Mouse (Mus musculus) left cerebral cortex, adult 11 months (tissue): Measurements from ENCODE around the gene Ddx54.
A peak's percentile ranks its signal among the peaks of the same experiment; 100 is the strongest.

ENCODE experiments used
- DNase-seq: peaks from one replicate; pipeline ENCODE4 v3.0.0; 2022; ENCODE audit warnings: low spot score

Ddx54 gene

DNA sequence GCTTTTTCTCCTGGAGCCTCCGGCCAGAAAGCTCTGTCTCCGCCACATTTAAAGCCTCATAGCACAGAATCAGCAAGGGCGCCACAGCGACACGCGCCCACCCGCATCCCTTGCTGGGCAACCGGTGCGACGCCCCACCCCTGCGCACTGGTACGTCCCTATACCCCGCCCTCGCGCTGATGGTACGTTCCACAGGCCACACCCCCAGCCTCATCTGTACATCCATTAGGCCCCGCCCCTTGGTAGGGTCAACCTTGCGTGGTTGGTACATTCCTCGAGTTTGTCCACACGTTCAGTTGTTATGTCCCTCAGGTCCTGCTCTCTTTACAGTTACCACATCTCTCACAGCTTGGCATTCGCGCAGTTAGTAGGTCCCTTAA lies at the start of gene Ddx54, which contains the start of gene Rita1:
Ddx54 (plus strand) TSS at position 298 of the 380 bp plus-strand sequence.
Rita1 (minus strand) TSS at position 148 of the 380 bp plus-strand sequence.
- peak; percentile 99 for DNase-seq

DNA sequence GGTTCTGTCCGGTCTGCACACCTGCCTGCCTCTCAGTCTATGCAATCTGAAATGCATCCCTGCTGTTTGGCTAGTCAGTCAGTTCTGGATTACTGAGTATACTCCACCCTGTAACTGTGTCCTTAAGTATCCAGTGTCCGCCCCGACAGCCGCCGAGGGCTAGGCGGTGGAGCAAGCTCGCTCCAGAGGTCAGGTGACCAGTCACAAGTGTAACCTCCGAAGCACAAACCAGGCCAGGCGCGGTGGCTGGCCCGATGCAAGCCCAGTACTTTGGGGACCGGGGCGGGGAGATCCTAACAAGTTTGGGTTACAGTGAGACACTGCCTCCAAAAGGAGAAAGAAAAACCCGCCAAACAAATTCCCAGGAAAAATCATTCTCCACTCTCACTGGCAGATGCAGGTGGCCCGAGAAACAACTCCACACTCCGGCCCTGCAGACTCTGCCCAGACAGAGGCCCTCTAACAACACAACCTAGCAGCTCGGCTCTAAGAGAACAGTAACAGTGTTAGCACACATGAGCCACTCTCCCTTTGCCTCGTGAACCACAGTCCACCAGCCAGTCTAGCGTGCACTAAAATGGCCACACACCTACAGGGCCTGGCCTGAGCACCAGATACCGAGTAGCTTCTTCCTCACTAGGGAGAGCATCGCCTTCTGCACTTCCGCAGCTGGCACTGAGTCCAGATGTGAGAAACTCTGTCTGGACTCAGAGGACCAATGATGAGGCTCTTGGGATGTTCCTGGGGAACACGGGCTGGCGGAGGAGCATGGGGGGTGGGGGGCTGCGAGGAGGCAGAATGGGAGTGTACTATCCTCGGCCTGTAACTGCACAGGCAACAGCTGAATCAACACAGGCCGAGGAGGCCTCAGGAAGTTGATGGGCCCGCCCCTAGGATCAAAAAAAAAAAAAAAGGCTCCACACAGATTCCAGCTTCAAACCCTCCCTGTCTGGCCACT lies 49.3 kb upstream of the Ddx54 start:
- no peak for DNase-seq

DNA sequence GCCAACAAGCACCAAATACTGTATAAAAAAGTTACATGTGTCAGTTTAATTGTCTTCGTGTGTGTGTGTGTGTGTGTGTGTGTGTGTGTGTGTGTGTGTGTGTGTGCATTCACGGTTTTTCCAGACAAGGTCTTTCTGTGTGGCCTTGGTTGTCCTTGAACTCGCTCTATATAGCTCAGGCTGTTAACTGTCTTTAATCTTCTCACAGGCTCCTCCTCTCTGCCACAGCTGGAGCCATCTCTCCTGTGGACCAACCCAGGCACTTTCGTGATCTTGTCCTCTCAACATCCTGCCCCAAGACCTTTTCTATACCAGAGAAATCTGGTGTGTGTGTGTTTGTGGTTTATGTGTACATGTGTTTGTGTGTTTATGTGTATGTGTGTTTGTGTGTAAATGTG lies 48.6 kb upstream of the Ddx54 start:
- no peak for DNase-seq

DNA sequence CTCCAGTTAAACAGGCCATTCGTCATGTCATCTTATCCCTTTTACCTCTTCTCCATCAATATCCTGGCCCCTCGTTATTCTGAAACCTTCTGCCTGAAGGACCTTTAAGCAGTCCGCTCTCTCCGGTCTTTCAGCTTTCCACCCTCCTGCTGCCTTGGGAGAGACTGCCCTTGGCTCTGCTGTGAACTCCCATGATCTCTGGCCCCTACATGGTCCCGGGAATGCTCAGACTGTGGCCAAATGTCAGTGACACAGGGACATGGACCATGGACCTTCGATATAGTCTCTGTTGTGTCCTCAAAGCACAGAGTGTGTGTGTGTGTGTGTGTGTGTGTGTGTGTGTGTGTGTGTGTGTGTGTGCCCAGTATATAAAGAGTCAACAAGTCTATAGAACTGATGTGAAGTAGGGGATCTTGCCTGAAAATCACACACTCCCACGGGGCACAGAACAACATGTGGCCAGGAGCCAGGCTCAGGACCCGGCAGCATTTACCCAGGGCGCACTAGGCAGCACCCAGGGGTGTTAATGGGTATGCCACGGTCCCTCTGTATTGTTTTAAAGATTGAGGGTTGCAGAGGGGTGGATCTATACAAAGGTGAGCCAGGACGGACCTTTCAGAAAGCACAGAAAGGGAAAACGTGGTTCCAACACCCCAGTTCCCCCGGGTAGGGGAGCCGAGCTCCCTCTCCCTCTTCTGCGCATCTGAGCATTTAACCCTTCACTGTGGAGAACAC lies 47.2 kb upstream of the Ddx54 start:
- DNase-seq: no peak

DNA sequence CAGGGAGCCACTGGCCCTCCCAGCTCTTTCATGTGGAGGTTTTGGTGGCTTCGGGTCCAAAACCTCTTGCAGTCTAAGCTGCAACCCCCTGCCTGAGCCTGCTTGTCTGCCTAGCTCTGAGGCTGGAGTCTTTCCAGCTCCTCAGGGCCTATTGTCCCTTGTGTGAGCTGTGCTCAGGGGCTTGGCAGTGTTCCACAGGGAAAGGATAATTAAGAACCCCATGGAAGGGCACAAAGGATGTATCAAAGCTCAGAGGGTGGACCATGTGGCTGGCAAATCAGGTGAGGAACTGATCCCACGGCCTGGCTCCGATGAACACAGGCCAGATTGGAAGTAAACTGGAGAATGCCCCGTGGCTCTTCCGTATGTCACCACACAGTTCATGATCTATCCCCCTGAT lies 46.4 kb upstream of the Ddx54 start:
- no peak for DNase-seq

DNA sequence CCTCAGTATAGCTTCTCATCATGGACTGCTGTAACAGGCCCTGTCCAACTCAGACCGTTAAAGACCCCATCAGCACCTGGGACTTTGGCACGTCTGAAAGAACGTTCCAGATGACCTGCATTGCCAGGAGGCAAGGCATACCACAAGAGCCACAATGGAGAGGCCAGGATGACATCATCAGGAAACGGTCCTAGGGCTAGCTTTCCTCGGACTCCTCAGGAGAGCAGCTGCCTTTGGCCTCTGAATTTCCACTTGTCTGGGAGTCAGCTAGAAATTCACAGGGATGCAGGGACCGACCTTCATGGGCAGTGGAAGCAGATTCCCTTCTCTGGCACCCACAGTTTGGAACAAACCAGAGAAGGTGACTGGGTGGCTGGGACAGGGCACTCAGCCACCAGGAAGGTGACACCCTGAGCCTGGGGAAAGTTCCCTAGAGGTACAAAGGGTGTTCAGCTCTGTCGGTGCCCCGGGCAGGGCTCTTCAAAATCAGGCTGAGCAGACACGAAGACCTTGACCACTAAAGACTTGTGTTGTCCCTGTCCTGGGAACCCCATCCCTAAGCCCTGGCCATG lies 45.8 kb upstream of the Ddx54 start:
- DNase-seq: no peak

DNA sequence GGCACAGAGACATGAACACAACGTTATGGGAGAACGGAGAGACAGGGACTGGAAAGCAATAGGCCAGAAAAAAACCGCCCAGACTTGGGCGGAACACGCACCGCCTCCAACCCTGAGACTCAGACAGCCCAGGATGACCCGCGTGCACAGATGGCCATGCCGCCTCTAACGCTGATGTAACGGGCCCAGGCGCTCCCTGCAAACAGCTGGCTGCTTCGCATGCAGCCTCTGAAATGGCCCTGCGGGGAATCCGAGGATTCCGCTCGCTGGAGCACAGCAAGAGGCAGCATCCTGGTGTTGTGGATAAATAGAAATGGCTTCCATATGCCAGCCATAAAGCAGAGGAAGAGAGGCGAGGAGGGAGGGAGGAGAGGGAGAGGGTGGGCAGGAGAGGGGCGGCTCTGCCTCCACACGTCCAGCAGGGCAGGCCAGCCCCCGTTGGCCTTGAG lies 45.3 kb upstream of the Ddx54 start:
- no peak for DNase-seq

DNA sequence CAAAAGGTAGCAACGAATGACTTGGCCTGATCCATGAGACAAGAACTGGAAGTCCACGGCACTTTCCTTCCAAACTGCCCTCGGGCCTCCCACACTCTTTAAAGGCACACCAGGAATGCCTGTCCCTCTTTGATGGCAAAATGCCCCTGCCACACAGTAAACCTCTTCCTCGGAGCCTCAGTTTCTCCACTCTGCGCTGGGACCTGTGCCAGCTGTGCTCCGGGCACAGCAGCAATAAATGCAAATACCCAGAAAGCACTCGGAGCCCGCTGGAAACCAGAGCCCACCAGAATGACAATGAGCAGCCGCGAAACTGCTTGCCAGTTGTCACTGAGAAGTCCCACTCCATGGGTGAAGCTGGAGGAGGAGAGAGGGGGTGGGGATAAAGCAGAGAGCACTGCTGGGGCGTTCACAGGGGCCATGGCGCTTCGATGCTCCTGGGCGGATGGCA lies 44.8 kb upstream of the Ddx54 start:
- DNase-seq: no peak

DNA sequence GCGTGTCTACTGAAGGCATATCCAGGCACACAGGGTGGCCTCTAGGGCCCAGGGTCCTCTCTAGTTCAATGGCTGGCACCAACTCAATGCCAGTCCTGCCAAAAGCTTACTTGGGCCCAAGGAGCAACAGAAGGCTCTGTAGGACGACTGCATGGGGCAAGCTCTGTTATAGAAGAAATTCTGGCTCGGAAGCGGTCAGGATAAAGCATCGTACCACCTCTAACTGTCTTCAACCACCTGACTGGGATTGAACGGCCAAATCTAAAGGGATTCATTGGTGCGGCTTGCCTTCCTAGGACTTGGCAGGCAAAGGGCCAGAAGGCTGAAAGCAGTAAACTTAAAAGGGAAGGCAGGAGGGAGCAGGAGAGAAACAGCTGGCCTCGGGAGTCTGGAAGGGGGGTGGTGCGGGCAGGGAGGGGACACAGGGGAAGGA lies 44.2 kb upstream of the Ddx54 start:
- DNase-seq: no peak

DNA sequence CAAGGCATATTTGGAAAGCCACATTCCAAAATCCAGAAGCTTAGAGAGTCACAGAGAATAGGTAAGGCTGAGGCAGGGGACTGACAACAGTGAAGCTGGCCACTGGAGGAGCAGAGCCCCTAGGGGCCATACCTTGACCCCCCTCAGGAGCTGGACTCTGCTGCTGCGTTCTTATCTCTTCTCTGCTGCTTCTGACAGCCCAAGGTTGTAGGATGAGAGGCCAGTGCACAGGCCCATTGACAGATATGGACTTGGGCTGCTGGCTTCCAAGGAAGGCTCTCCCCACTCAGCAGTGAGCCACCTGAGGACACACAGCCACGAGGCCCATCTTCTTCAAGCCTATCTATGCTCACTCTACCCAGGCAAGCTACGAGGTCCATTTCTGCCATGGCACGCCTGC lies 43.6 kb upstream of the Ddx54 start:
- DNase-seq: no peak

DNA sequence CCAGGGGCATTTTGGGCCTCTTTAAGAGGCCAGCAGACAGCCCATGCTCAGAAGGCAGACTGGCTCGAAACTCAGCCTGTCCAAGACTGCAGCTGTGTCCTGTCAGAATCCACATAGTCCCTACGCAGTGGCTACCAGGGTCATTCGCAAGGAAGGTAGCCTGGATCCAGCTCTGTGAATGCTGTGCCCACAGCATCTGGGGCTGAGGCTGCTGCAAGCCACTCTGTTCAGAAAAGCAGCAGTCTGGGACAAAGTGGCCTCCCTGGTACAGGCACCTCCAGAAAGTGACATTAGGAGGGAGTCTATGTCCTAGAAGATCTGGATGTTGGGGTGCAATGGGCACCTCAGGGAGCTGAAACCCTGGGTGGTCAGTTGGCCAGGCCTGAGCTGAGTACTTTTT lies 42.7 kb upstream of the Ddx54 start:
- no peak for DNase-seq

DNA sequence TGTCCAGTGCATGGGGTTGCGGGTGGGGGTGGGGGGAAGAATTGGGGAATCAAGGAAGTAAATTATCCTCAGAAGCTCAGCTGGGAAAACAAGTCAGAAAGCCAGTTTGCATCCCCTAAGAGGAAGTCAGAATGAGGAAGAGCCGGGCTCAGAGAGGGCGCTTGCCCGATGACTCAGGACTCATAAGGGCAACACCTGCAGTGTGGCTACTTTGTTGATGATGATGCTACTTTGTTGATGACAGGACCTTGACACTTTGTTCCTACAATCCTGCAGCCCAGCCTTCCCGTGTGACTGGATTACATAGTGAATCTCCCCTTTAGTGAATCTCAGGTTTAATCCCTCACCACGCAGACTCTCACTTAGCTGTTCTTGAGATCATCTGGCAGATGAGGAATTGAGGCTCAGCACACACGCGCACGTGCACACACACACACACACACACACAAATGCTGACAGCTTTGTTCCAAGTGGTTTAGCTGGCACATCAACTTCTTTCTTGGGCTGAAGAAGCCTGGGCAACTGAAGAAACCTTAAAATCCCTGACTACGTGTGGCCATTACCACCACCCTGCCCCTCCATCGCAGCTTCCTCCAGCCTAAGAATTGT lies 42.1 kb upstream of the Ddx54 start:
- DNase-seq: no peak

DNA sequence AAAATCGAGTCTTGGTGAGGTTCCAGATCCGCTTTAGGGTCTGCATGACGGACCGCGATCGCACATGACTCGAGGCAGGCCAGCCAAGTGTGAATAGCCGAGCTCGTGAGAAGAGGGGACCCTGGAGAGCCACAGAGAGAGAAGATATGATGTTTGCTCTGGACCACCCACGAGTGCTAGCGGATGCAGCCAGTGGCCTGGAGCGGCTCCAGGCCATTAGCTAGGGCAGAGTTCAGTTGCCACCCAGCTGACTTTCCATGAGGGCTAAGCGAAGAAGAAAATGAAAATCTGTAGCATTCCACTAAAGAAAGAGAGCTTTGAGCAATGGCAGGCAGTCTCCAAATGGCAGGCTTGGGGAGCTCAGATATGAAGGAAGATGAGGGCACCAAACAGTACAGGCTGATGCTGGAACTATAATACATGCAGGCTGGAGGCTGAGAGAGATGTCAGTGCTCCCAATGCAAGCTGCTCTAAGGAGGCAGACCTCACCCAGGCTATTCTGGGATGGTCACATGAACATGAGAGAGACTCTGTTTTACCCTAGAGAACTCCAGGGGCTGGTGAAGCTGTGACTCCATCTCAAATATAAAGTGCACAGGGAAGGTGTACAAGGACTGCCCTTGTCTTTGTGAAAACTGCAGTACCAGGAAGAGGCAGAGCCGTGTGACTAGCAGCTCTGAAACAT lies 41.3 kb upstream of the Ddx54 start:
- DNase-seq: no peak

DNA sequence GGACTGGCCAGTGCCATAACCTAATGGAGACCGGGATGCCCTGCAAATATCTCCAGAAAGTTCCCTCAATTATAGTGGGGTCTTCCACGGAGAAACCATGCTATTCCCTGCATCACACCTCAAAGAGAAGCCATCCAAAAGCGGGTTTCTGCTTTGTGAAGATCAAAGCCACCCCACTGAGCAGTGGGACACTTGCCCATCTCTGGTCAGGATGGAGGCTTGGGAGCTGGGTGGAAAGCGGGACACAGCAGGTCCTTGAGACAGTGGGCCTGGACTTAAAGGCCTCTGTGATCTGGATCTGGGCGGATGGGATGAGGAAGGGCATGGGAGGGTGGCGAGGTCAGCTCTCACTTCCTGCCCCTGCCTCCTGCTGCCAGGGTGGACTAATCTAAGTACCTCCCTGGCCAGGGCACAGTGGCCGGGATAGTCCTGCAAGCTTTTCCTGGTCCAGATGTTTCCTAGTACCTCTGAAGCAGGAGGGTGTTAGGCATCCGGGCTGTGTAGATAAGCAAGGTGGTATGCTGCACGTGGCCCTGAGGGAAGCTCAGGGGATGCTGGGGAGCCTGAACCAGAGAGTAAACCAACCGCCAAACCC lies 38.0 kb upstream of the Ddx54 start:
- DNase-seq: no peak

DNA sequence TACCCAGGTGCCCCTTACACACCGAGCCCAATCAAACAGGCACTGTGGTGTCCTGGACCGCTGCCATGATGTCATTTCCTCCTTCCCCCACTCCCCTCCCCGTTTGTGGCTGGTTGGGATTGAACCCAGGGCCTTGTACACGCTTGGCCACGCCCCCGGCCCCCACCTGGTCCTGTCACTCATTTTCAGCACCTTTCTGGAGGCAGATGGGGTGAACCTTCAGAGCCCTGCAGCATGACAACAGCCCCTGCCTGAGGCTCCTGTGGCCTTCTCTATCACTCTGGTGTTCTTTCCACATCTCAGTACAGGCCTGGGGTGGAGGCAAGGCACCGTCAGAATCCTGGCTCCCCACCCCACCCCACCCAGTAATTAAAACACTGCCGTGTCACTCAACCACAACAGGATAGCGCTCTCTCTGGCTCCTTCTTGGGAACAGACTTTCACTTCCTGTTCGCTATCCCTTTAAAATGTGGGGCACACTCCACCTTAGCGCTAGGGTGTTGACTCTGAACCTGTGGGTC lies 35.7 kb upstream of the Ddx54 start:
- DNase-seq: no peak

DNA sequence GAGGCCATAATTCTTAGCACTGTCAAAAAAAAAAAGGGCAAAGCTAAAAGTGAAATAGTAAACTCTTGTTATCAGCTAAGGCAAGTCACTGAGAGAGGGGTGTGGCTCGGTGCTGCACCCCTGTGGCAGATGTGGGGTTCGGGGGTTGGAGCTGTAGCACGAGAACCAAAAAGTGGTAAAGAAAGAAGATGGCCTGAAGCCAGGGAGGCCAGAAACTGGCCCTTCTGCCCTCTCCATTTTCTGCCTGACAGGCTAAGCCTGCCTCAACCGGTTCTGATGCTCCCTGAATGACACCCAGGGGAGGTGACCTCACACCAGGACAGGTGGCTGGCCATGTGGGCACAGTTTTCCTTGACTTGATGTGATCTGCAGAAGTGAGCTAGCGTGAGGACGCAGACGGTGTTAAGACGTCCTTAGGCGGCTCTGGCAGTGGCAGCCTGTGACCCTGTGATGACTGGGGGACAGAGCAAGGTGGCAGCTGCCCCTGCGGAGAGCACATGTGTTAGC lies 34.6 kb upstream of the Ddx54 start:
- DNase-seq: no peak

DNA sequence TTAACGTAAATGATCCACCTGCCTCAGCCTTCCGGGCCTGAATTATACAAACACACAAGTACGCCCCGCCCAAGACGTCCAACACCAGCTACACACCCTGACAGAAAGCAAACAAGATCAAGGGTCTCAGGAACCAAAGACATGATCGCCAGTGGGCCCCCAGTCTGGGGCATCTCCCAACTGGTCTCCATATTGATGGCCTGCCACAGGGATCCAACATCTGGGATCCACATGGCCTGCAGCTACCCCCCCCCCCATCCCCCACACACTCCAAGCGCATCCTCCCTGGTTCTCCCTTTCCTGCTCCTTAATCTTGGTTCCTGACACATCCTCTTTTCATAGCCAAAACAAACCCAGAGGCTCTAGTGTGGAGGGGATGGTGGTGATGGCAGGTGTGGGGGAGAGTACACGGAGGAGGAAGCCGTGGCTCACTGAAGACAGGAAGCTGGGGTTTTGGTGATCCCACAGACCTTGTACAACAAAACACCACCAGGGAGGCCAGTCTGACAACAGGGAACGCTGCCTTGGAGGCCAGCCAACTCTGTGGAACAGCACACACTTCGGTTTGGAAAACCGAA lies 33.9 kb upstream of the Ddx54 start:
- no peak for DNase-seq

DNA sequence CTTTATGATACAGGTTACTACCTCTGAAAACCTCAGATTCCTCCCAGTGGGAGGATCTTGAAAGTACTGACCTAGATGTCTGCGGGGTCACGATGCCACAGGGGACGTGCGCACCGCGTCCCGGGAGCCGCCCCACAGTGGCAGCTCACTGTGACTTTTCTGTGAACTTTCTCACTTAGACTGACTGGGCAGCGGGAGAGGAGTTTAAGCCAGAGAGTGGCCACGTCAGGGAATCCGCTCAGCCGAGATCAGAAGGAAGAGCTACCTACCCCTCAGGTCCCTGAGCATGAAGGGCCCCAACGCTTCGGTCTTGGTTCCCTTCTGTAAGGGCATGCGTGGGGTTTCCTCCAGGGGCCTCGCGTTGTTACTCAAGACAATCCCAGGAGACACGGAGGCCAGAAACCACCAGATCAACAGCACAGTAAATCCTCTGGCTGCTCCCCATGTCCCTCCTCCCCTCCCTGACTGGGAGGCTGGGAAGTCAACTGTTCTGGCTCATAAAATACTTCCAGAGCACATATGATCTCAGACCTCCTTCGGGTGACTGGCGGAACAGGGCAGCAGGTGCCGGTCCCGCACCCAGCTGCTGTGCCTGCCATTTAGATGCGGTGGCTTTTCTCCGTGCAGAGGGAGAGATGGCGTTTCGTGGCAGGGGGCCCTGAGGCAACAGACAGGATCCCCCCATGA lies 33.2 kb upstream of the Ddx54 start:
- DNase-seq: no peak

DNA sequence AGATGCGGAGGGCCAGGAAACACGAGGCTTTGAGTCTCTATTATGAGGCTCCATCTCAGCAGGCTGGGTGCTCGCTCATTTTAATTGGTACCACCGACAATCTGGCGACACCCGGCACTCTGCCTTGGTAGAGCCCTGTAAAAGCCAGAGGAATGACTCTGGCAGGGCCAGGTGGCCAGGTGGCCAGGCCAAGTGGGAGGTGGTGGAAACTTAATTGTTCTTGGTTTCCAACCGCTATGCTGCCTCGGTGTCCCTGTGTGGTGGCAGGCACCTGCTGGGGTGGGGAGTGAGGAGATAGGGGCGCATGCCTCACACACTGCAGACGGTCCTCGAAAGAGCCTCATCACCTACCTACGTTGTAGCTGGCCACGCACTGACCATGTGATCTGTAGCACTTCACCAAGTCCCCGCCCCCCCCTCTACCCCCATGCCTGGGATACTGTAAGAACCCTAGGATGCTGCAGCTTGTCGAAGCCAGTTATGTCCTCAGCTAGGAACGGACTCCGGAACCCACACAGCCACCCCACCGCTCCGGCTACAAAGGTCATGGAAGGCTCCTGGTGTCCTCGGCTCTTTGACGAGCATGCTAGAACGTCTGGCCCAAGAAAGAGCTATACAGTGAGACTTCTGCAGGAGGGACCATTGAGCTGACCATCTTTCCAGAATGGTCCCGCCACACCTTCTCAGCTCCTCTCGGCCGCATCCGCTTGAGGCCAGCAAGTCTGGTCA lies 32.5 kb upstream of the Ddx54 start:
- no peak for DNase-seq
